Mouse (Mus musculus) limb, embryonic 14.5 days (tissue): ENCODE data around the gene Grb2. TPM values are rescaled to one million over a fixed set of nuclear protein-coding genes. Genes with fewer than 3 reads are reported as not detected.

Source experiments
- ATAC-seq: fragments of 200-750 bp; cut with Nextera tagmentation; 2 replicates; pipeline ENCODE4 v1.8.0; 2017; ENCODE audit warnings: low read depth, moderate number of reproducible peaks, moderate TSS enrichment; ENCODE audit not compliant: low FRiP score
- DNase-seq: peaks from one replicate; pipeline ENCODE4 v3.0.0-alpha.2; 2015; ENCODE audit warnings: low spot score
- H3K27ac ChIP-seq: fragments of 300-500 bp; sonication (generic); replicated peaks from 2 replicates; pipeline ENCODE4 v1.5.1; 2014; ENCODE audit warnings: low read depth, mild to moderate bottlenecking, low read length, moderate library complexity, mixed read lengths
- H3K27me3 ChIP-seq: fragments of 300-500 bp; sonication (generic); 2 replicates; pipeline ENCODE4 v1.6.1; 2014; ENCODE audit warnings: low read length, mixed read lengths; ENCODE audit not compliant: control insufficient read depth, insufficient read depth
- H3K36me3 ChIP-seq: fragments of 300-500 bp; sonication (generic); 2 replicates; pipeline ENCODE4 v1.6.1; 2014; ENCODE audit warnings: mild to moderate bottlenecking, low read length, moderate library complexity, mixed read lengths; ENCODE audit not compliant: control insufficient read depth, insufficient read depth
- H3K4me1 ChIP-seq: fragments of 300-500 bp; sonication (generic); 2 replicates; pipeline ENCODE4 v1.6.1; 2014; ENCODE audit warnings: antibody characterized with exemption, low read length, mixed read lengths; ENCODE audit not compliant: control insufficient read depth, insufficient read depth
- H3K4me2 ChIP-seq: fragments of 300-500 bp; sonication (generic); replicated peaks from 2 replicates; pipeline ENCODE4 v1.6.1; 2014; ENCODE audit warnings: low read depth, mild to moderate bottlenecking, low read length, moderate library complexity; ENCODE audit not compliant: severe bottlenecking
- H3K4me3 ChIP-seq: fragments of 300-500 bp; sonication (generic); replicated peaks from 2 replicates; pipeline ENCODE4 v1.5.1; 2014; ENCODE audit warnings: low read length
- H3K9ac ChIP-seq: fragments of 300-500 bp; sonication (generic); 2 replicates; pipeline ENCODE4 v1.6.1; 2014; ENCODE audit warnings: mild to moderate bottlenecking, low read depth, low read length, moderate library complexity; ENCODE audit not compliant: severe bottlenecking
- H3K9me3 ChIP-seq: fragments of 300-500 bp; sonication (generic); 2 replicates; pipeline ENCODE4 v1.6.1; 2016; ENCODE audit warnings: low read length; ENCODE audit not compliant: control insufficient read depth
- POLR2A ChIP-seq: fragments of 200-500 bp; IDR thresholded peaks from 2 replicates; pipeline ENCODE4 v1.8.0; 2012; ENCODE audit warnings: inconsistent platforms, mild to moderate bottlenecking, moderate library complexity, borderline replicate concordance; ENCODE audit not compliant: insufficient read depth, insufficient read length; ENCODE audit errors: extremely low read depth
- WGBS: fragments of 180-500 bp; shearing (Covaris S2); extraction: QIAGEN DNeasy Blood & Tissue Kit; methylation state at CpG from one replicate; pipeline ENCODE4 v1.1.7; 2014; 5-methylcytosine and 5-hydroxymethylcytosine counted together
- polyA plus RNA-seq, 2 experiments: library from polyadenylated mRNA; depleted of rRNA in 1 of 2; stranded (reverse) in 1 of 2; unstranded in 1 of 2; fragments of >200 nt; fragmentation: Nextera tagmentation in 1 of 2; extraction: Ambion mirVana in 1 of 2; gene quantifications; 2 replicates each; pipeline versions ENCODE4 v1.2.1 to v1.2.3; 2012 to 2014

Grb2 gene
- polyA plus RNA-seq, 2 experiments, result 58.0 to 61.5 TPM

DNA sequence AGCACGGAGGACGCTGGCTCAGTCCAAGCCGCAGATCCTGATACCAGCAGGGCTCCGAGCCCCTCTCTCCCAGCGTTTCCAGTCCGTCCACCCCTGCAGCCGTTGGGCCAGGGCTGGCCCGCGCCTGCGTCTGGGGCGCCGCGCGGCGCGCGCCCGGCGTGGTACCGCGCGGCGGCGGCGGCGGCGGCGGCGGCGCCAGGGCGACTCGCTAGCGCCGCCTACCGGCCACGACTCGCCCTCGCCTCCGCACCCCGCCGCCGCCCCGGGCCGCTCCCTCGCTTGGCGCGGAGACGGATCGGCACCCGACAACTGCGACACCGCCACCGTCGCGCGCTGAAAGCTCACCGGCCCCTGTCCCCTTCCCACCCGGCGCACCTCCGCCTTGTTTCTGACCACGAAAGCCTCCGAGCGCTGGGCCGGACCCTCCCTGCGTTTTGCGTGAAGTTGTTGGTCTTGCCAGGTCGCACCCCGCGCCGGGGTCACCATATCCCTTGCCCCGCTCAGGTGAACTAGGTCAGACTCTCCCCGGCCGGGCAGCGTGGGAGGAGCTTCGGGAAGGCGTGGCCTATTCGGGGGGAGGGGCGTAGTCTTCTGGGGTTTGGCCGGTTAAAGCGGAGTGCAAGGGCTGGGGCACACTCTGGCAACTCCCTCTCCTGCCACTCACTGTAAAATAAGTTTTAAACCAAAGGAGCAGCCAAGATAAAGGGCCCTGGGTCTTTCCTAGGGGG, 95.8 kb downstream of the Grb2 start, which contains the start of gene Mif4gd:
Mif4gd (minus strand) TSS at position 560 of the 728 bp plus-strand sequence.
- Histone ChIP-seq H3K36me3 (peaks cover 47% of the 10 kb centered on the region), H3K27ac (peak within 1 kb of the TSS; percentile 80), H3K9ac (peak within 1 kb of the TSS; percentile 59), H3K4me3 (peak within 1 kb of the TSS; percentile 55), H3K4me1 (peaks cover 8% of the 10 kb centered on the region; the same call in 1 of the 2 replicates), H3K9me3 (no peaks in the 10 kb centered on the region), H3K4me2 (peak within 1 kb of the TSS; percentile 65), H3K27me3 (no peaks in the 10 kb centered on the region)
- WGBS, result under 1% methylated on average over 72 of the region's 80 CpGs
- peak; percentile 68 for DNase-seq
- no peak; the same call in 1 of the 2 replicates for TF ChIP-seq POLR2A
- ATAC-seq, result peak; percentile 84

DNA sequence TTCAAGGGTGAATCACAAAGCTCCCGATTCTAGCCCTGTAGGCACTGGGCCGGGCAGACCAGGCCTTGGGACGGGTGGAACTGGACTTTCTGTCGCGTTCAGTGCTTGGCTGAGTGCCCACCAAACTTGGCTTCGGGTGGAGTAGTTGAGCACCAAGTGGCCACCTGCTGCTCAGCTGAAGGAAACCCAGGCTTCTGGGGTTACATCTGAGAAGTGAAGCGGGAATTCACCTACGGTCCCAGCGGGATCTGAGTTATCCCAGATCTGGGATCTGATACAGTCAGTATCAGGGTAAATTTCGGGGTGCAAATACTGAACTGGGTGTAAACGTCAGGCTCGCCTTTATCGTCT, 96.4 kb downstream of the Grb2 start:
- no peaks in the 10 kb centered on the region for H3K27me3 ChIP-seq
- peaks cover 8% of the 10 kb centered on the region; the same call in 1 of the 2 replicates for H3K4me1 ChIP-seq
- ATAC-seq, result peak; percentile 21
- peaks cover 47% of the 10 kb centered on the region for H3K36me3 ChIP-seq
- H3K27ac ChIP-seq, result peak overlapping the region; percentile 80; the same call in 1 of the 2 replicates
- peak overlapping the region; percentile 59 for H3K9ac ChIP-seq
- TF ChIP-seq POLR2A, result no peak
- DNase-seq, result peak; percentile 66
- H3K4me2 ChIP-seq, result peak overlapping the region; percentile 65
- peak overlapping the region; percentile 55 for H3K4me3 ChIP-seq
- no peaks in the 10 kb centered on the region for H3K9me3 ChIP-seq
- whole genome bisulfite sequencing, result 2% methylated on average over 13 of the region's 13 CpGs

DNA sequence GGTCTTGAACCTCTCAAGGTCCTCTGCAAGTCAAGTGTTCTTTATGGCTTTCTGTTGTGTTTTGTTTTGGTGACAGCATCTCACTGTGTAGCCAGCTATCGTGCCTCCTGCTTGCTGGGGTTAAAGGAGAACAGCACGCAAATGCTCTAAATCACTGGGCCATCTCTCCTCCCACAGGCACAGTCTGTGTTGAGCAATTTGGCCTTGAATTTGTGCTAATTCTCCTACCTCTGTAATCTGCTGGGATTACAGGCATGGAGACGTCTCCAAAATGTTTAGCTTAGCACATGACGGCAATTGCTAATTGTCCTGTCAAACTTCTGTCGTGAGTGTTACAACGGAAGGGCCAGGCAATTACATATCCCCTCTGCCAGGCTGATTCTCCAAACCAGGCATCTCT, 97.2 kb downstream of the Grb2 start:
- TF ChIP-seq POLR2A, result no peak
- ATAC-seq, result no peak
- Histone ChIP-seq H3K27me3 (no peaks in the 10 kb centered on the region), H3K9me3 (no peaks in the 10 kb centered on the region), H3K4me1 (peaks cover 8% of the 10 kb centered on the region; the same call in 1 of the 2 replicates), H3K4me2 (no peak overlapping the region), H3K27ac (no peak overlapping the region), H3K4me3 (no peak overlapping the region), H3K9ac (no peak overlapping the region), H3K36me3 (peaks cover 49% of the 10 kb centered on the region)
- DNase-seq, result no peak
- WGBS, result 54% methylated on average over 6 of the region's 6 CpGs

DNA sequence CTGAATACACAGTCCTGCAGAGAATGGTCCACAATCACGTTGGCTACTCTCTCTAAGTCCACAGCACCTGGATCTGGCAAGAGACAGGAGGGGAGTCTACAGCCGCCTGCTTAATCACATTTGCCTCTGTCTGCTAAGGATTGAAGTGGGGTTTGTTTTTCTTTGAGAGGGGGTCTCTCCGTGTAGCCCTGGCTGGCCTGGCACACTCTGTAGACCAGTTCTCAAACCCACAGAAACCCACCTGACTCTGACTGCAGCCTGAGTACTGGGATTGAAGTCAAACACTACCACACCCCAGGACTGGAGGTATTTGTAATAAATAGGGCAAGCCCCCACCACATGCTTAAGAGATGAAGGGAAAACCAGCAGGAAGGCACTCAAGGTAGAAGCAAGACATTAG, 98.8 kb downstream of the Grb2 start:
- no peak overlapping the region for H3K27ac ChIP-seq
- ATAC-seq (no peak), DNase-seq (no peak)
- H3K4me3 ChIP-seq, result no peak overlapping the region
- H3K36me3 ChIP-seq, result peaks cover 44% of the 10 kb centered on the region
- no peak for TF ChIP-seq POLR2A
- H3K27me3 ChIP-seq, result no peaks in the 10 kb centered on the region
- no peak overlapping the region for H3K4me2 ChIP-seq
- 79% methylated on average over 3 of the region's 3 CpGs for WGBS
- H3K9me3 ChIP-seq, result no peaks in the 10 kb centered on the region
- peaks cover 15% of the 10 kb centered on the region for H3K4me1 ChIP-seq
- H3K9ac ChIP-seq, result no peak overlapping the region

DNA sequence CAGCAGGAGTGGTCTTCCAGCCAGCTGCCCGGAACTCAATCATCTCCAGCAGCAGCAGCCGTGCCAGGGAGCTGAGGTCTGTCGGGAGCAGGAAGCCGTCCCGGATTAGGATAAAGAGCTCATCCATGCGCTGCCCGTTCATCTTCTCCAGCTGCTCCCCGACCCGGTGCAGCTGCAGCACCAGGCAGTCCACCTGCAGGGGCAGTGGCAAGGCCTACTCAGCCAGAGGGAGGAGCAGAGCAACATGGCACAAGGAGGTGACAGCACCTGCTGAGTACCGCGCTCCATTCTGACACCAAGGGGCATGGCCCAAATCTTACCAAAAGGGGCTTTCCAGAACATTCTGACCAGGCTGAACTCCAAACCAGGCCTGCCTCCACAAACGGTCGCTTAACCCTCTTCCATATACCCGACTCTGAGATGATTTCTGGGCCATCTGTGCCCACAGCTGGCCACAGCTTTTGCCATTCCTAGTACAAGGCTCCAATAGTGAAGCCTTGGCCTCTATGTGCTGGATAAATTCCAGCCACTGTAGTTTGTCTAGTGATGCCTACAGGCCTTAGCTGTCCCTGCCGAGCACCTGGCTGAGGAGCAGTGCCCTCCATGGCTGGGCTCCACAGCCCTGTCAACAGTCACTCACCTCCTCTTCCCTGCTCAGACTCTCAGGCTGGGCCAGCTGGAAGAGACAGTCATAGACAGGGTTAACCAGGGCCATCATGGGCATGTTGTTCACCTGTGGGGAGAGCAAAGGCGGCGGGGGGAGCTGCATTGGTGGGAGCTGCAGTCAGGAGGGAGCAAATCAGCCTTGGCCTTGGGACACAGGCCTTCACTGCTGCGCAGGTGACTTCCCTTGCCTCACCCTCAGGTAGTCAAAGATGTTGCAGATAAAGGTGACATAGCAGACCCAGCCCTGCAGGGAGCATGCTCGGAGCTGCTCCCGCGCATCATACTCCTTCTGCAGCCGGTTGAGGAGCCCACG, 99.7 kb downstream of the Grb2 start:
- H3K9me3 ChIP-seq, result no peaks in the 10 kb centered on the region
- H3K4me2 ChIP-seq, result no peak overlapping the region
- DNase-seq (no peak), ATAC-seq (no peak)
- WGBS, result 81% methylated on average over 23 of the region's 23 CpGs
- H3K4me3 ChIP-seq, result no peak overlapping the region
- peaks cover 43% of the 10 kb centered on the region for H3K36me3 ChIP-seq
- peaks cover 16% of the 10 kb centered on the region for H3K4me1 ChIP-seq
- H3K9ac ChIP-seq, result no peak overlapping the region
- TF ChIP-seq POLR2A, result no peak
- no peak overlapping the region for H3K27ac ChIP-seq
- H3K27me3 ChIP-seq, result no peaks in the 10 kb centered on the region
